Mouse (Mus musculus) kidney, adult 2 months (tissue): ENCODE measurements around the gene Akt2. TPM values are rescaled to one million over a fixed set of nuclear protein-coding genes. Genes with fewer than 3 reads are reported as not detected.

ENCODE experiments used
- DNase-seq: peaks from one replicate; pipeline ENCODE4 v3.0.0; 2021
- H3K27ac ChIP-seq: fragments of 200-500 bp; 2 replicates; pipeline ENCODE4 v1.5.1; 2012; ENCODE audit warnings: low read depth, low read length, control low read depth, inconsistent platforms; ENCODE audit not compliant: insufficient read depth
- H3K27me3 ChIP-seq: fragments of 200-500 bp; replicated peaks from 2 replicates; pipeline ENCODE4 v1.6.1; 2012; ENCODE audit warnings: mild to moderate bottlenecking, moderate library complexity, low read length, inconsistent platforms; ENCODE audit not compliant: control insufficient read depth, insufficient read depth
- H3K36me3 ChIP-seq: fragments of 200-500 bp; 2 replicates; pipeline ENCODE4 v1.6.1; 2012; ENCODE audit warnings: mild to moderate bottlenecking, moderate library complexity, low read length, inconsistent platforms; ENCODE audit not compliant: control insufficient read depth, insufficient read depth
- H3K4me1 ChIP-seq: fragments of 200-500 bp; 2 replicates; pipeline ENCODE4 v1.6.1; 2011; ENCODE audit warnings: low read length; ENCODE audit not compliant: control insufficient read depth, insufficient read depth
- H3K4me3 ChIP-seq: fragments of 200-500 bp; 2 replicates; pipeline ENCODE4 v1.5.1; 2011; ENCODE audit warnings: mild to moderate bottlenecking, low read depth, low read length, control low read depth; ENCODE audit not compliant: insufficient read depth
- CTCF ChIP-seq: fragments of 200-500 bp; conservative IDR thresholded peaks from 2 replicates; pipeline ENCODE4 v1.5.1; 2011; ENCODE audit warnings: low read depth, mild to moderate bottlenecking, control low read depth, low read length, moderate library complexity, mixed read lengths; ENCODE audit not compliant: insufficient read depth, insufficient read length
- POLR2A ChIP-seq: fragments of 200-500 bp; IDR thresholded peaks from one replicate; pipeline ENCODE4 v1.6.1; 2011; ENCODE audit warnings: low read depth, low read length, control low read depth
- WGBS: fragments of 180-500 bp; shearing (Covaris S2); methylation state at CpG from one replicate; pipeline ENCODE4 v1.1.7; 2018; 5-methylcytosine and 5-hydroxymethylcytosine counted together
- polyA plus RNA-seq: library from polyadenylated mRNA; depleted of rRNA; stranded (reverse); fragments of >200 nt; gene quantifications from 2 replicates; pipeline ENCODE4 v1.2.3, GENCODE M21; 2012

Akt2 gene
- polyA plus RNA-seq, 1 experiment, result 89.2 TPM

DNA sequence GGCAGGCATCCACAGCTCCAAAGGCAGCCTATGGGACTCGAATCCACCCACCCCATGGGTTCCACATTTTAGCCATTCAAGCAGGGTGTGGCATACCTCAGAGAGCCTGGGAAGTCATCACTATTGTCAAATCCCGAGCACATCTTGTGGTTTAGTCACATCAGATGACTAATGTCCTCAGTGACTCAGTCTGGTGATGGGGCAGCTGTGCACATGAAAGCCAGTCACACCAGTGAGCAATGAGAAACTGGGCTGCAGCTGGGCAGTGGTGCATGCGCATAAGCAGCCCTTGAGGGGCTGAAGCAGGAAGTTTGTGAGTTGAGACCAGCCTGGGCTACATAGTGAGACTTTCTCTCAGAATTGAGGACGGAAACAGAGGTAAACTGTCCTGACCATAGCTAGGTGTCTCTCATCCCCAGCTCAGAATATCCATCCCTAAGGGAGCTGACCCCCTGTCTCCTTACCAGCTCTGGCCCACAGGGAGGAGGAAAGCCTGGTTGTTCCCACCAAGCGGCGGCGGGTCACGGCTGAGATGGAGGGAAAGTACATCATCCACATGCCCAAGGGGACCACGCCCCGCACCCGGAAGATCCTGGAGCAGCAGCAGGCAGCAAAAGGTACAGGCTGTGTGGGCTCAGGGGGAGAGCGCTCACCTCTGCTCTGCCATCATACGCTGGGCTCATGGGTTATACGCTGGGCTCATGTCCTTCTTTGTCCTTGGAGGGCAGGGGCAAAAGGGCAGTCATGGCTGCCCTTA lies 17.1 kb upstream of the Akt2 start:
- 92% methylated on average over 14 of the region's 14 CpGs for WGBS
- TF ChIP-seq CTCF (no peak), POLR2A (no peak)
- no peaks in the 10 kb centered on the region for H3K27me3 ChIP-seq
- no peak for DNase-seq
- no peak overlapping the region for H3K27ac ChIP-seq
- H3K4me3 ChIP-seq, result no peak overlapping the region
- H3K4me1 ChIP-seq, result no peaks in the 10 kb centered on the region
- no peaks in the 10 kb centered on the region; the same call in 1 of the 2 replicates for H3K36me3 ChIP-seq

DNA sequence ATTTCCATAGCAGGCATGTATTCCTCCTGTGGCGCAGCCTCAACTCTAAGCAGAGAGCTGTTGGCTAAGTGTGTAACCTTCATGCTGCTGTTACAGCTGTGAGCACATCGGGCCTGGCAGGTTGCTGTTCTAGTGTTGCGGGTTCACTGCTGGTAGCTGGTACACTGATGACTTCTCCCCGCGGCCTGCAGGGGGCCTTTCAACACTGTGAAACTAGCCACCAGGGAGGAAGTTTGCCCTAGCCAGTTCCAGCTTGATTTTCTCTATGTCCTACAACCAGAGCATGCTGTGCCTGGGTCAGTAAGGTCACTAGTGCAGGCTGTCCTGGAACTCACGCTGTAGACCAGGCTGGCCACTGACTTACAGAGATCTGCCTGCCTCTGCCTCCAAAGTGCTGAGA lies 14.4 kb upstream of the Akt2 start:
- Histone ChIP-seq H3K4me3 (no peak overlapping the region), H3K4me1 (no peaks in the 10 kb centered on the region), H3K27me3 (no peaks in the 10 kb centered on the region), H3K27ac (no peak overlapping the region), H3K36me3 (no peaks in the 10 kb centered on the region)
- WGBS, result 69% methylated on average over 6 of the region's 6 CpGs
- DNase-seq, result peak; percentile 60
- TF ChIP-seq POLR2A (no peak), CTCF (peak; percentile 67)

DNA sequence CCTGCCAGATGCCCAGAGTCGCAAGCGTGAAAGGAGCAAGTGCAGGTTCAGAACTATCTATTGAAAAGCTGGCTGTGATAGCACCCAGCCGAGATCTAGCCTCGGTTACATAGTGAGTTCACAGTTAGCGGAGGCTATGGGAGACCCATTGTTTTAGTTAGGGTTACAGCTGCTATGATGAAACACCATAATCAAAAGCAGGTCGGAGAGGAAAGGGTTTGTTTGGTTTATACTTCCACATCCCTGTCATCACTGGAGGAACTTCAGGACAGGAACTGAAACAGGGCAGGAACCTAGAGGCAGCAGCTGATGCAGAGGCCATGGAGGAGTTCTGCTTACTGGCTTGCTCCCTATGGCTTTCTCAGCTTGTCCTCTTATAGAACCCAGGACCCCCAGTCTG lies 13.8 kb upstream of the Akt2 start:
- no peaks in the 10 kb centered on the region for H3K27me3 ChIP-seq
- 91% methylated on average over 6 of the region's 6 CpGs for WGBS
- H3K27ac ChIP-seq, result no peak overlapping the region
- DNase-seq, result no peak
- TF ChIP-seq CTCF (no peak), POLR2A (no peak)
- no peaks in the 10 kb centered on the region for H3K4me1 ChIP-seq
- H3K4me3 ChIP-seq, result no peak overlapping the region
- H3K36me3 ChIP-seq, result no peaks in the 10 kb centered on the region

DNA sequence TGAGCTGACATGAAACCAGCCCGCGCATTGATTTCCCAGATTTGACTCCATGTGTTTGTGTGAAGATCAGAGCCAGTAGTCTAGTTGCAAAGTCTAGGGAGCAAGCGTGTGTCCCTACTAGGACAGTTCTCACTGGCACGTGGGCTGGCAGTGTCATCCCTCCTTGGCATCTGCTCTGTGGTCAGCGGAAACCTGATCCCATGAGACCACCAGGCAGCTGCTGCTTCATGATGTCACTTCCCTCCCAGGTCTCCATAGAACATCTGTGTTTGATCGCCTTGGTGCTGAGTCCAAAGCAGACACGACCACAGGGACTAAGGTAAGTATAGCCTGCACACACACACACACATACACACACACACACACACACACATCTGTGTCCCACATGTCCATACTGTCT lies 12.9 kb upstream of the Akt2 start:
- H3K4me3 ChIP-seq, result no peak overlapping the region
- no peak overlapping the region for H3K27ac ChIP-seq
- TF ChIP-seq POLR2A (no peak), CTCF (no peak)
- no peak for DNase-seq
- H3K4me1 ChIP-seq, result no peaks in the 10 kb centered on the region
- 64% methylated on average over 7 of the region's 7 CpGs for WGBS
- no peaks in the 10 kb centered on the region for H3K27me3 ChIP-seq
- no peaks in the 10 kb centered on the region for H3K36me3 ChIP-seq

DNA sequence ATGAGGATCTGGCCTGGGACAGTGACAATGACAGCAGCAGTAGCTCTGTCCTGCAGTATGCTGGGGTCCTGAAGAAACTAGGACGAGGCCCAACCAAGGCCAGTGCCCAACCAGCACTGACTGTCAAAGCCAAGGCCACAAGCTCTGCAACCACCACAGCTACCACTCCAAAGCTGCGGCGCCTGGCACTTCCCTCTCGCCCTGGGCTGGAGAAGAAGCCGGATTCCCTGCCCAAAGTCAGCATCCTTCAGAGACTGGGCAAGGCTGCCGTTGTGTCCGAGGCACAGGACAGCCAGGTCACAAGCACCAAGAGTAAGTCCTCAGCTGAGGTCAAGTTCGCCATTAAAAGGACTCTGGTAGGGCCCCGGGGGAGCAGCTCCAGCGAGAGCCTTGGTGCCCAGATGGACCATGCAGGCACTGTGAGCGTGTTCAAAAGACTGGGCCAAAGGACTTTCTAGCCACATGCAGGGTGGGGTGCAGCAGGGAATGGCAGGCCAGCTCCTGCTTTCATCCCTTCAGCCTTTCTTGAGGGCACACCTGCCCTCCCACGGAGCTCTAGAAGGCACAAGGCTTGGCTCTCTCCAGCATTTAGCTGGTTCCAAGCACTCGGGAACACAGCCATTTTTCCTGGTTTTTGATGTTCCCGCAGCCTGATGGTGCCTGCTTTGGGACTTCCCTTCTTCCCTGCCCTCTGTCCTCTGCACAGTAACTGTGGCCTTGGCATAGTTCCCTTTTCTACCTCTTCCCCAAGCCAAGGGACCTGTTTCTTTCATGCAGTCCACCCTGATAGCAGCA lies 10.8 kb upstream of the Akt2 start:
- no peak overlapping the region for H3K4me3 ChIP-seq
- WGBS, result 89% methylated on average over 14 of the region's 14 CpGs
- no peaks in the 10 kb centered on the region for H3K36me3 ChIP-seq
- H3K27me3 ChIP-seq, result no peaks in the 10 kb centered on the region
- no peaks in the 10 kb centered on the region; the same call in 1 of the 2 replicates for H3K4me1 ChIP-seq
- TF ChIP-seq POLR2A (no peak), CTCF (no peak)
- no peak for DNase-seq
- no peak overlapping the region for H3K27ac ChIP-seq

DNA sequence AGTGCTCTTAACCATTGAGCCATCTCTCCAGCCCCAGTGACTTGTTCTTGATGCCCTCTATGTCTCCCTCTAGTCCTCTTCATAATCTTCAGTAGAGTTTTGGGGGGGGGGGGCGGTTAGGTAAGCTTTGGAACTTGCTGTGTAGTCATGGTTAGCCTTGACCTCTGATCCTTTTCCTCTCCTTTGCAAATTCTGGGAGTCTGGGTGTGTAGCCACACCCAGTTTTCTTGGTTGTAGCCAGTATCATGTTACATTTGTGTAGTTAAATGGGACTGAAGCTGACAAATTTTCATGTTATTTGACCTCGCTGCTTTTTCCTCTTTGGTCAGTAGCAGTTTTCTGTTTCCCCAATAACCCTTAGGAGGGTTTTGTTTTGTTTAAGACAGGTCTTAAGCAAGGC lies 4.5 kb upstream of the Akt2 start:
- no peak for TF ChIP-seq CTCF
- TF ChIP-seq POLR2A, result no peak
- WGBS, result 78% methylated on average over 2 of the region's 2 CpGs

DNA sequence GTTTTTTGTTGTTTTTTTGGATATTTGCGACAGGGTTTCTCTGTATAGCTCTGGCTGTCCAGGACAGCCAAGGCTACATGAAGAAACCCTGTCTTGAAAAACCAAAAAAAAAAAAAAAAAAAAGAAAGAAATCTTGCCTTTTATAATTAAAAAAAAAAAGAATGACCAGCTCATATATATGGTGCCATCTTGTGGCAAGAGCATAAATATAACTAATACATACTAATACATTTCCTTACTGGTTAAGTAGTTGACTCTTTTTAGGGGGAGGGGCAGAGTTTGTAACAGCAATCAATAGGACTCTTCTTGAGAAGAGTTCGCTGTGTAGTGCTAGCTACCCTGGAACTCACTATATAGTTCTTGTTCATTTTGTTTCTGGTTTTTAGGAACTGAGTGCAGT lies 3.6 kb upstream of the Akt2 start:
- H3K27ac ChIP-seq, result no peak overlapping the region
- no peaks in the 10 kb centered on the region for H3K36me3 ChIP-seq
- WGBS, result 84% methylated on average over 2 of the region's 2 CpGs
- no peaks in the 10 kb centered on the region; the same call in 1 of the 2 replicates for H3K4me1 ChIP-seq
- no peak for DNase-seq
- TF ChIP-seq POLR2A (no peak), CTCF (no peak)
- H3K27me3 ChIP-seq, result no peaks in the 10 kb centered on the region
- no peak overlapping the region for H3K4me3 ChIP-seq

More for the DNA sequence above, 4.5 kb upstream of the Akt2 start:
- Histone ChIP-seq H3K4me3 (no peak overlapping the region), H3K36me3 (no peaks in the 10 kb centered on the region), H3K27me3 (no peaks in the 10 kb centered on the region), H3K4me1 (no peaks in the 10 kb centered on the region; the same call in 1 of the 2 replicates), H3K27ac (no peak overlapping the region)
- no peak for DNase-seq
